ENCODE assay signal across 8 mouse cellular contexts in the genomic region with DNA sequence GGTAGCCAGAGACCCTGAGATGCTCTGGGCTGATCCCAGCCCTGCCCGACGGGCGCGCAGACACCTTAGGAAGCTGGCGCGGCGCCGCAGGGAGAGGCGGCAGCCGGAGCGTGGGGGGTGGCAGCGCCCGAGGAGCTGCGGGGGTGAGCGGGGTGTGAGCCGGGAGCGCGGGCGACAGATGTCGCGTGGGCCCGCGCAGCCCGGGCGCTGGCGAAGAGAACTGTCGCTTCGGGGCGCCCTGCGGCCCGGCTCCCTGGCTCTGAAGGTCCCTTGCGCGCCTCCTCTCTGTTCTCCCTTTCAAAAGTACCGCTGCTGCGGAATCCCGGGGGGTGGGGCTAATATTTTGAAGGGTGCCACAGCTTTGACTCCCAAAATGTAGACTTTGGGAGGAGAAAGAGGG. TPM values are rescaled to one million over a fixed set of nuclear protein-coding genes. Genes with fewer than 3 reads are reported as not detected.
DNase-seq lines count a peak whose midpoint lies in the region; ATAC-seq and TF ChIP-seq lines count a peak whose summit lies in the region.

No protein-coding gene starts in this region.

- no peak for DNase-seq in kidney, postnatal 0 days (ENCODE audit: low spot score)
- DNase-seq in kidney, adult 18-20 months = no peak
- DNase-seq in induced T-regulatory cell, adult 2 months (ENCODE audit: low read depth) = peak; percentile 16
- no peak for DNase-seq in yolk sac, embryonic 10.5 days (ENCODE audit: low spot score)
- DNase-seq in lung, postnatal 4 days = no peak
- DNase-seq in frontal cortex, postnatal 25 days (ENCODE audit: low spot score in 2 of 2) = no peak

- peak overlapping the region; percentile 42 for H3K4me3 ChIP-seq in kidney, postnatal 0 days (replicated peaks; ENCODE audit: low read depth, low read length)
- H3K4me3 ChIP-seq in embryonic facial prominence, embryonic 12.5 days = peak overlapping the region; percentile 35
- H3K4me3 ChIP-seq in midbrain, embryonic 12.5 days = peak overlapping the region; percentile 25

- WGBS in kidney, postnatal 0 days = 4% methylated on average over 36 of the region's 36 CpGs
- WGBS in embryonic facial prominence, embryonic 12.5 days = under 1% methylated on average over 36 of the region's 36 CpGs
- under 1% methylated on average over 36 of the region's 36 CpGs for WGBS in midbrain, embryonic 12.5 days

- no peak overlapping the region for H3K27ac ChIP-seq in kidney, postnatal 0 days
- H3K27ac ChIP-seq in embryonic facial prominence, embryonic 12.5 days = no peak overlapping the region
- H3K27ac ChIP-seq in midbrain, embryonic 12.5 days (replicated peaks) = no peak overlapping the region

- no peaks in the 10 kb centered on the region for H3K36me3 ChIP-seq in kidney, postnatal 0 days (ENCODE audit: insufficient read depth, low read length)
- no peaks in the 10 kb centered on the region for H3K36me3 ChIP-seq in embryonic facial prominence, embryonic 12.5 days
- no peaks in the 10 kb centered on the region for H3K36me3 ChIP-seq in midbrain, embryonic 12.5 days

- peak overlapping the region; percentile 59 for H3K4me2 ChIP-seq in kidney, postnatal 0 days (ENCODE audit: low read length)
- peak overlapping the region; percentile 51 for H3K4me2 ChIP-seq in embryonic facial prominence, embryonic 12.5 days (replicated peaks)
- H3K4me2 ChIP-seq in midbrain, embryonic 12.5 days (replicated peaks) = peak overlapping the region; percentile 32

- peaks cover 21% of the 10 kb centered on the region; the same call in 1 of the 2 replicates for H3K4me1 ChIP-seq in kidney, postnatal 0 days (replicated peaks; ENCODE audit: insufficient read depth, low read length)
- peaks cover 26% of the 10 kb centered on the region for H3K4me1 ChIP-seq in embryonic facial prominence, embryonic 12.5 days
- peaks cover 28% of the 10 kb centered on the region for H3K4me1 ChIP-seq in midbrain, embryonic 12.5 days

- H3K9me3 ChIP-seq in kidney, postnatal 0 days (replicated peaks; ENCODE audit: low read length) = no peaks in the 10 kb centered on the region; the same call in 1 of the 2 replicates
- H3K9me3 ChIP-seq in embryonic facial prominence, embryonic 12.5 days = peaks cover 3% of the 10 kb centered on the region; the same call in 1 of the 2 replicates
- peaks cover 4% of the 10 kb centered on the region; the same call in 1 of the 2 replicates for H3K9me3 ChIP-seq in midbrain, embryonic 12.5 days

- H3K9ac ChIP-seq in kidney, postnatal 0 days (ENCODE audit: low read depth, low read length) = no peak overlapping the region
- H3K9ac ChIP-seq in embryonic facial prominence, embryonic 12.5 days = no peak overlapping the region; the same call in 1 of the 2 replicates
- H3K9ac ChIP-seq in midbrain, embryonic 12.5 days (replicated peaks) = peak overlapping the region; percentile 32; the same call in 1 of the 2 replicates

- ATAC-seq in kidney, postnatal 0 days (replicated peaks; ENCODE audit: low FRiP score, low read depth) = no peak
- ATAC-seq in embryonic facial prominence, embryonic 12.5 days (ENCODE audit: insufficient number of reproducible peaks, insufficient read depth, low FRiP score, low TSS enrichment) = no peak
- no peak for ATAC-seq in midbrain, embryonic 12.5 days (ENCODE audit: low FRiP score, low read depth)

- H3K27me3 ChIP-seq in kidney, postnatal 0 days (ENCODE audit: insufficient read depth, low read length) = peaks cover 60% of the 10 kb centered on the region
- H3K27me3 ChIP-seq in embryonic facial prominence, embryonic 12.5 days = peaks cover 80% of the 10 kb centered on the region
- peaks cover 88% of the 10 kb centered on the region for H3K27me3 ChIP-seq in midbrain, embryonic 12.5 days

- TF ChIP-seq CTCF in kidney, postnatal 0 days (IDR thresholded peaks at IDR 0.05; ENCODE audit: low read depth) = no peak

RNA-seq across cellular contexts. Expression of a gene that starts 7.2 kb away (rescaled TPM):
- 0.03 TPM in 1 of 2 replicates, not detected in the other for polyA plus RNA-seq in kidney, postnatal 0 days (2015; fragmentation: Nextera tagmentation; extraction: Ambion mirVana)
- polyA plus RNA-seq in embryonic facial prominence, embryonic 12.5 days (2016; fragmentation: Nextera tagmentation; extraction: Ambion mirVana) = 0.45 and 0.85 TPM in 2 replicates
- 0.24 and 0.33 TPM in 2 replicates for polyA plus RNA-seq in midbrain, embryonic 12.5 days (2016; fragmentation: Nextera tagmentation; extraction: Ambion mirVana)

RNA-seq across cellular contexts. Expression of a gene that starts 16.4 kb away (rescaled TPM):
- polyA plus RNA-seq in kidney, postnatal 0 days (2015; fragmentation: Nextera tagmentation; extraction: Ambion mirVana) = 23.9 and 24.7 TPM in 2 replicates
- polyA plus RNA-seq in embryonic facial prominence, embryonic 12.5 days (2016; fragmentation: Nextera tagmentation; extraction: Ambion mirVana) = 44.5 and 45.0 TPM in 2 replicates
- polyA plus RNA-seq in midbrain, embryonic 12.5 days (2016; fragmentation: Nextera tagmentation; extraction: Ambion mirVana) = 41.4 and 47.5 TPM in 2 replicates
